Mouse (Mus musculus) mammary gland, adult 2 months (tissue): ENCODE measurements around the gene Dmkn. TPM values are rescaled to one million over a fixed set of nuclear protein-coding genes. Genes with fewer than 3 reads are reported as not detected.

Source experiments
- polyA plus RNA-seq: library from polyadenylated mRNA; depleted of rRNA; stranded (reverse); fragments of >200 nt; gene quantifications from 2 replicates; pipeline ENCODE4 v1.2.3, GENCODE M21; 2012; ENCODE audit warnings: low replicate concordance; rRNA removed

Dmkn gene
- 5.2 and 132 TPM in 2 replicates for polyA plus RNA-seq

DNA sequence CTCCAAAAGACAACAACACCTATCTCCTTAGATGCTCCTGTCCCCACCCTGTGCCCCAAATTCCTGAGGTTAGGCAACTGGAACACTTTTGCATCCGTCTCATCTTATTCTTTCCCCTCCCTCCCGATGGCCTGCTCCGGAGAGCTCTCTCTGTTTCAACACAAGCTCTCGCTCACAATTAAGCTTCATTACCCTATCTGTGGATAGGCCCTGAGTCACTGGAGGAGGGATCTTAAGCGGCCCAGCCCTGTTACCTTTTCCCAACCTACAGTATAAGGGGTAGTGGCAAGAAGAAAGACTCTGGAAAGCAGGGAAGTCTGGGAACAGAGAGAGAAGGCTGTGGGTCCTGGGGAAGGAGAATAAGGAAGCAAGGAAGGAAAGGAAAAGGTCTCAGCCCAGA, at the start of gene Dmkn:
Gene Dmkn (plus strand): TSS at position 301 of the 400 bp plus-strand sequence.

DNA sequence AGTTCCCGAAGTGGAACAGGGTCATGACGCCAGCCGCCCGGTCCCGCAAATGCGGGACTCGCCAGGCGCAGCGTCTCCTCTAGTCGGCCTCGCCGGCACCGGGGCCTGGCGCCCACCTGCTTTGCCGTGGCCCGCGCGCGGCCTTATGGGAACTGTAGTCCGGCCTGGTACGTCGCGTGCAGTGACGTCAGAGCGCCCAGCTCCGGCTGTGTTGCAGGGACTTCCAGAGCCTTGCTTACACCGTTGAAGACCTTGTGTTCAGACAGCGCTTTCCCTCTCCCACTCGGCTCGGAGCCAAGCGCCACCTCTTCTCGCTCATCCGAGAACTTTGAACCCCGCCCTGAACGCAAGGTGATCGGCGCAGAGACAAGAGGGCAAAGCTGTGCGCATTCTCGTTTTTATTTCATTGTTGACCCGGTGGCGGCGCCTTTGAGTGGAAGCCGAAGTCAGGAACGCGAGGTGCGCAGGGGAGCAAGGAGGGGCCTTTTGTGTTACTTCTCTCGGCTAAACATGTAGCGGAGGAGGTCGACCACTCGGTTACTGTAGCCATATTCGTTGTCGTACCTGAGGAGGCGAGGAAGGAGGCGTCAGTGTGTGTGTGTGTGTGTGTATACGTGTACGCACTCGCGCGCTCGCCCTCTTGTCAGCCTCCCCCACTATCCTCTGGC, 34.0 kb upstream of the Dmkn start, which contains the start of gene Tmem147:
Gene Tmem147 (minus strand): TSS at position 145 of the 668 bp plus-strand sequence.

DNA sequence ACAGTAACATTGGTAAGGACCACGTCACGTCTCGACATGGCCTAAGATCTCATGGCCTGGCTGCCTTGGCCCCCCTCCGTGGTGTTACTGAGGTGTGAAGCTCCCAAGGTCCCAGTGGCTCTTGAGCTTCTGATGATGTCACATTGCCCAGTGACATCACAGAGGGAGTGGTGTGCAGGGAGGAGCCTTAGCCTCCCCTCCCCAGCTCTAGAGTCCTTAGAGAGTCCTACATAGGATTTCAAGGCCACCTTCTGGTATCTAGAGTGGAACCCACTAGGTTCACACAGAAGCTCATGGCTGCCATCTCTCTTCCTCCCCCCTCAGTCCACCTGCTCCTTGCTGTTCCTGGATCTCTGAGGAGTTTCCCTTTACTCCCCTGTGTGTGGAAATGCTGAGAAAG, 19.9 kb upstream of the Dmkn start, which contains the start of gene Gapdhs:
Gene Gapdhs (minus strand): TSS at position 65 of the 400 bp plus-strand sequence.

DNA sequence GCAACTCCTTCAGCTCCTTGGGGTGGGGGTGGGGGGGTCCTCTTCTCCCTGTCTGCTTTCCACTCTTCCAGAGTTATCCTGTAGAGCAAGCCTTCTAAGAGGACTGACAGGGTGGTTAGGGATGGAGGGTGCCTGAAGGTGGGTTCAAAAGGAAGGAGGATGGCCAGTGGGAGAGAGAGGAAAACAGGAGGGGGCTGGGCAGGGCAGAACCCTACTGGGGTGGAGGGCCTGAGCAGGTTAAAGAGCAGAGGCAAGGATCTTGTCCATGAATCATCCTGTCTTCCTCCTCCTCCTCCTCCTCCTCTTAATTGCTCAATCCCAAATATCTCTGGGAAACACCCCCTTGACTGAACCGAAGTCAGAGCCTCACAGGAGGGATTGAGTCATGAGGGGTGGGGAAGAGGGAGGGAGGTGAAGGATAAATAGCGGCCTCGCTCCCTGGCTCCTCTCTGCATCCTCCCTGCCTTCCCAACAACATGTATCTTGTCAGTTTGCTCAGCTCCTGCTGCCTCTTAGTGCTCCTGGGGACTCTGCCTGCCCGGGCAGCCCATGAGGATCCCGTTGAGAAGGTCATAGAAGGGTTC, 12.4 kb upstream of the Dmkn start, which contains the start of gene Sbsn:
Gene Sbsn (plus strand): TSS at position 386 of the 584 bp plus-strand sequence.

DNA sequence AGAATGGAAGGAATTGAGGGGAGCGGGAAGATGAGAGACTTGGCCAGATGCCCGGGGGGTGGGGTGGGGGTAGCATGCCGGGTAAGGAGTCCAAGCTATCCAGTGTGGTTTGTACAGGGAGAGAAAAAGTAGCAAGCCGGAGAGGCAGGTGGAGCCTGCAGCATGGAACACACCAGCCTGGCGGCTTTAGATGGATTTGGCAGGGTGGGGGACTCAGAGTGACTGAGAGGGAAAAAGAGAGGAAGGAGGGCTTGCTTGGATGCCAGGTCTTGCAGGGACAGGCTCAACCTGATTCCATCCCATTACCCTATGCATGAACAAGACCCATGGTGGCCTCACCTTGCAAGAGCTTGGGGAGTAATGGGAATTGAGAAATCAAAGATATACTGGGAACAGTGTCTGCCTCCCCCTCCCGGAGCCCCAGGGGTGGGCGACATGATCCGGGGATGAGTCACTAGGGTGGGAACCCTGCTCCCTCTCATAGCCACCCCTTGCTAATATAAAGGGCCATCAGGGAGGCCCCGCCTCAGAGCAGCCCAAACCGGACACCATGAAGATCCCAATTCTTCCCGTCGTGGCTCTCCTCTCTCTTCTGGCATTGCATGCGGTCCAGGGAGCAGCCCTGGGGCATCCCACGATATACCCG, 23.9 kb downstream of the Dmkn start, which contains the start of gene Krtdap:
Gene Krtdap (plus strand): TSS at position 520 of the 646 bp plus-strand sequence.

DNA sequence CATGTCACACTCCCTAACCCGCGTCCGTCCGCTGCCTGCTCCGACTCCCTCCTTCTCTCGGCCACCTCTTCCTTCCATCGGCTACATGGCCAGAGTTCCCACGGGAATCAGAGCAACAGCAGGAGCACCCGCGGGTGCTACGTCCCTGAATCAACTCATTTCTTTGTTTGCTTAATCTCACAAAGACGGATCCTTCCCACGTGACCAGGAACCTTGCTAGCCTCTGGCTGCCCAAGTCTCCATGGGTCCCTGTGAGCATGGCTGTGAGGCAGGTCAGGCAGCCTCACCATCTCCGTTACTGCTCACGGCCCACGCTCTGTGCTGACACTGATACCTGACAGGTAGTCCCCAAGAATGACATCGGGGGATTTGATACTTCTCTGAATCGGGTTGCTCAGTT, 60.1 kb downstream of the Dmkn start, which contains the start of gene Ffar2:
Gene Ffar2 (minus strand): TSS at position 101 of the 400 bp plus-strand sequence.

Other genes starting within 250 kb of the Dmkn start
- gene Arhgap33, start 228.7 kb upstream of the Dmkn start, polyA plus RNA-seq, result 10.7 and 22.5 TPM in 2 replicates
- gene Hspb6, start 211.6 kb upstream of the Dmkn start, polyA plus RNA-seq, result 49.5 and 798 TPM in 2 replicates
- gene Proser3, start 211.5 kb upstream of the Dmkn start, polyA plus RNA-seq, result 8.0 and 10.5 TPM in 2 replicates
- 36.9 and 40.0 TPM in 2 replicates for gene Lin37, start 203.9 kb upstream of the Dmkn start, polyA plus RNA-seq
- gene U2af1l4, start 200.5 kb upstream of the Dmkn start, polyA plus RNA-seq, result 58.9 and 66.3 TPM in 2 replicates
- gene Gm49396, start 200.4 kb upstream of the Dmkn start, polyA plus RNA-seq, result 2.1 and 2.5 TPM in 2 replicates
- 97.0 and 187 TPM in 2 replicates for gene Psenen, start 200.1 kb upstream of the Dmkn start, polyA plus RNA-seq
- gene Igflr1, start 198.3 kb upstream of the Dmkn start, polyA plus RNA-seq, result 9.9 and 16.6 TPM in 2 replicates
- 63.8 and 73.1 TPM in 2 replicates for gene Kmt2b, start 175.0 kb upstream of the Dmkn start, polyA plus RNA-seq
- gene Zbtb32, start 164.8 kb upstream of the Dmkn start, polyA plus RNA-seq, result 4.8 and 7.8 TPM in 2 replicates
- 1.4 and 2.3 TPM in 2 replicates for gene Upk1a, start 150.9 kb upstream of the Dmkn start, polyA plus RNA-seq
- 332 and 742 TPM in 2 replicates for gene Cox6b1, start 137.6 kb upstream of the Dmkn start, polyA plus RNA-seq
- not detected in 2 replicates for gene Etv2, start 127.9 kb upstream of the Dmkn start, polyA plus RNA-seq
- gene Rbm42, start 113.4 kb upstream of the Dmkn start, polyA plus RNA-seq, result 53.5 and 112 TPM in 2 replicates
- gene Haus5, start 98.8 kb upstream of the Dmkn start, polyA plus RNA-seq, result 11.4 and 12.7 TPM in 2 replicates
- gene Pmis2, start 92.2 kb upstream of the Dmkn start, polyA plus RNA-seq, result not detected in 2 replicates
- gene 2200002J24Rik, start 64.8 kb upstream of the Dmkn start, polyA plus RNA-seq, result not detected in 2 replicates
- gene Atp4a, start 51.5 kb upstream of the Dmkn start, polyA plus RNA-seq, result 0.05 and 0.70 TPM in 2 replicates
- 183 and 405 TPM in 2 replicates for gene Tmem147, start 34.2 kb upstream of the Dmkn start, polyA plus RNA-seq
- 0.09 and 0.10 TPM in 2 replicates for gene Gapdhs, start 20.1 kb upstream of the Dmkn start, polyA plus RNA-seq
- gene Sbsn, start 12.3 kb upstream of the Dmkn start, polyA plus RNA-seq, result 6.5 and 14.4 TPM in 2 replicates
- 1.2 and 71.0 TPM in 2 replicates for gene Krtdap, start 24.1 kb downstream of the Dmkn start, polyA plus RNA-seq
- 44.2 and 53.7 TPM in 2 replicates for gene Ffar2, start 60.0 kb downstream of the Dmkn start, polyA plus RNA-seq
- gene Ffar3, start 92.4 kb downstream of the Dmkn start, polyA plus RNA-seq, result 0.10 and 0.11 TPM in 2 replicates
- 5.8 and 8.9 TPM in 2 replicates for gene Ffar1, start 97.8 kb downstream of the Dmkn start, polyA plus RNA-seq
- gene Cd22, start 116.6 kb downstream of the Dmkn start, polyA plus RNA-seq, result 85.3 and 86.3 TPM in 2 replicates
- gene Mag, start 151.1 kb downstream of the Dmkn start, polyA plus RNA-seq, result 3.9 and 5.1 TPM in 2 replicates
- 6.9 and 22.7 TPM in 2 replicates for gene Hamp2, start 160.9 kb downstream of the Dmkn start, polyA plus RNA-seq
- gene Hamp, start 180.3 kb downstream of the Dmkn start, polyA plus RNA-seq, result 1.9 and 22.9 TPM in 2 replicates
- 122 and 253 TPM in 2 replicates for gene Usf2, start 193.0 kb downstream of the Dmkn start, polyA plus RNA-seq
- gene Lsr, start 209.7 kb downstream of the Dmkn start, polyA plus RNA-seq, result 48.3 and 72.9 TPM in 2 replicates
- gene Fam187b, start 210.0 kb downstream of the Dmkn start, polyA plus RNA-seq, result 2.1 and 3.5 TPM in 2 replicates